In the genomic region with DNA sequence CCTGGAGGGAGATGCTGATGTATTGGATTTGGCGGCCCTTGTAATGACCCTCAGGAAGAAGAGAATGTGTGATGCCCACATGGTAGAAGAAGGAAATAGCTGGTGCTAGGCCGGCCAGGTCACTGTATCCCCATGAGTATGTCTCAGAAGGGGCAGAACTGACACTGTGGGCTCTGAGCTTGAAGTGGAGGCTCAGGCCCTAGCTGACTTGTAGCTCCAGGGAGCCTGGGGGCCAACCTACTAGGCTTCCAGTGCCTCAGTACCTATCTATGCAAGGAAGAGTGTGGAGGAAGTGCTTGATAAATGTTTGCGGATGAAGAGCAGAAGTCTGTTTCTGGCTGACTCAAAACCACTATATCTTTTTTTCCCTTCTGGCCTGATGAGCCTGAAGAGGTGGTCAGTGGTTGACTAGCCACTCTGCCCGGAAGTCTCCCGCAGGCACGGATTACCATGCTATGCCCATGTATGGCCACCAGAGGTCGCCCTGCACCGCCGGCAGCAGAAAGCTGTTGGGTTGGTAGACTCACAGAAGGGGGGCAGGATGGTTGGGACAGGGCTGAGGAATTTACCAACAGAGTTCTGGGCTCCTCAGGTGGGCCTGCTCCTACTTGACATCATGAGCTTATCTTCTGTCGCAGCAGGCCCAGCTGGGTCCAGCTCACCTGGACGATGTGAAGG, we compare ENCODE assay signal across 8 mouse cellular contexts. TPM values are rescaled to one million over a fixed set of nuclear protein-coding genes. Genes with fewer than 3 reads are reported as not detected.
A peak's percentile ranks its signal among the peaks of the same experiment; 100 is the strongest.
DNase-seq lines count a peak whose midpoint lies in the region; ATAC-seq and TF ChIP-seq lines count a peak whose summit lies in the region.

No protein-coding gene starts in this region.

- no peaks in the 10 kb centered on the region for H3K36me3 ChIP-seq in kidney, embryonic 15.5 days
- no peaks in the 10 kb centered on the region for H3K36me3 ChIP-seq in kidney, adult 2 months (ENCODE audit: control insufficient read depth, insufficient read depth, low read length)
- H3K36me3 ChIP-seq in liver, embryonic 11.5 days (ENCODE audit: control insufficient read depth, insufficient read depth, low read length), result no peaks in the 10 kb centered on the region
- H3K36me3 ChIP-seq in splenic B cell, adult 2 months (ENCODE audit: control insufficient read depth, insufficient read depth, low read length, poor library complexity, severe bottlenecking), result no peaks in the 10 kb centered on the region

- no peaks in the 10 kb centered on the region for H3K9me3 ChIP-seq in kidney, embryonic 15.5 days (replicated peaks)
- H3K9me3 ChIP-seq in liver, embryonic 11.5 days (ENCODE audit: control insufficient read depth, low read length), result no peaks in the 10 kb centered on the region

- no peak for TF ChIP-seq POLR2A in kidney, adult 2 months (IDR thresholded peaks at IDR 0.05; ENCODE audit: low read depth, low read length)

- no peak overlapping the region for H3K9ac ChIP-seq in kidney, embryonic 15.5 days
- no peak overlapping the region for H3K9ac ChIP-seq in liver, embryonic 11.5 days (ENCODE audit: low read depth, low read length)

- DNase-seq in kidney, adult 11 months, result peak; percentile 59
- DNase-seq in cerebellum, postnatal 25 days, result peak; percentile 88
- DNase-seq in gastrocnemius, postnatal 10 days, result peak; percentile 80
- DNase-seq in kidney, adult 2 months, result peak; percentile 76
- peak; percentile 76 for DNase-seq in liver, embryonic 11.5 days (ENCODE audit: low spot score)
- DNase-seq in naive thymus-derived CD4-positive, alpha-beta T cell, adult 2 months (ENCODE audit: low read depth), result peak; percentile 82
- DNase-seq in splenic B cell, adult 2 months (ENCODE audit: low read depth, low spot score), result peak; percentile 81

- no peaks in the 10 kb centered on the region for H3K27me3 ChIP-seq in kidney, embryonic 15.5 days
- no peaks in the 10 kb centered on the region for H3K27me3 ChIP-seq in kidney, adult 2 months (replicated peaks; ENCODE audit: control insufficient read depth, insufficient read depth, low read length)
- H3K27me3 ChIP-seq in liver, embryonic 11.5 days (replicated peaks; ENCODE audit: control insufficient read depth, insufficient read depth, low read length), result no peaks in the 10 kb centered on the region
- no peaks in the 10 kb centered on the region for H3K27me3 ChIP-seq in splenic B cell, adult 2 months (ENCODE audit: control insufficient read depth, insufficient read depth, low read length, poor library complexity, severe bottlenecking)

- no peak overlapping the region for H3K4me2 ChIP-seq in kidney, embryonic 15.5 days
- no peak overlapping the region for H3K4me2 ChIP-seq in liver, embryonic 11.5 days

- ATAC-seq in kidney, embryonic 15.5 days (replicated peaks; ENCODE audit: low FRiP score), result no peak; the same call in 1 of the 2 replicates
- peak; percentile 49 for ATAC-seq in liver, embryonic 11.5 days (replicated peaks; ENCODE audit: low FRiP score)

- TF ChIP-seq CTCF in kidney, adult 2 months (conservative IDR thresholded peaks at IDR 0.05; ENCODE audit: insufficient read depth, insufficient read length, low read depth, low read length), result peak; percentile 92

- H3K4me1 ChIP-seq in kidney, embryonic 15.5 days, result 0 out of 2 replicates have a peak, but pooled peaks cover 10% of the 10 kb centered on the region
- no peaks in the 10 kb centered on the region for H3K4me1 ChIP-seq in kidney, adult 2 months (ENCODE audit: control insufficient read depth, insufficient read depth, low read length)
- no peaks in the 10 kb centered on the region for H3K4me1 ChIP-seq in liver, embryonic 11.5 days (replicated peaks; ENCODE audit: control insufficient read depth, insufficient read depth, low read length)

- H3K27ac ChIP-seq in kidney, embryonic 15.5 days, result no peak overlapping the region
- no peak overlapping the region for H3K27ac ChIP-seq in kidney, adult 2 months (ENCODE audit: insufficient read depth, low read depth, low read length)
- no peak overlapping the region for H3K27ac ChIP-seq in liver, embryonic 11.5 days (ENCODE audit: low read depth, low read length)

- no peak overlapping the region for H3K4me3 ChIP-seq in kidney, embryonic 15.5 days (replicated peaks)
- H3K4me3 ChIP-seq in kidney, adult 2 months (ENCODE audit: insufficient read depth, low read depth, low read length), result no peak overlapping the region
- H3K4me3 ChIP-seq in liver, embryonic 11.5 days (ENCODE audit: low read depth, low read length), result no peak overlapping the region

- 26% methylated on average over 11 of the region's 11 CpGs for WGBS in kidney, embryonic 15.5 days
- WGBS in kidney, adult 2 months, result 25% methylated on average over 11 of the region's 11 CpGs
- WGBS in liver, embryonic 11.5 days, result 19% methylated on average over 11 of the region's 11 CpGs

RNA-seq across cellular contexts. Expression of a gene that starts 10.5 kb away (rescaled TPM):
- polyA plus RNA-seq in kidney, embryonic 15.5 days (2015; fragmentation: Nextera tagmentation; extraction: Ambion mirVana), result 5.7 and 5.9 TPM in 2 replicates
- total RNA-seq in gastrocnemius, postnatal 10 days (2021), result 10 to 100 TPM; 61.3 to 65.9 TPM
- polyA plus RNA-seq in kidney, adult 2 months (2012; rRNA removed), result 31.5 and 31.9 TPM in 2 replicates
- 2.2 and 2.5 TPM in 2 replicates for polyA plus RNA-seq in liver, embryonic 11.5 days (2014; fragmentation: Nextera tagmentation; extraction: Ambion mirVana)

RNA-seq across cellular contexts. Expression of a gene that starts 24.8 kb away (rescaled TPM):
- 58.3 and 67.4 TPM in 2 replicates for polyA plus RNA-seq in kidney, embryonic 15.5 days (2015; fragmentation: Nextera tagmentation; extraction: Ambion mirVana)
- 10 to 100 TPM; 10.4 to 12.6 TPM for total RNA-seq in gastrocnemius, postnatal 10 days (2021)
- polyA plus RNA-seq in kidney, adult 2 months (2012; rRNA removed), result 54.3 and 57.8 TPM in 2 replicates
- 25.0 and 28.6 TPM in 2 replicates for polyA plus RNA-seq in liver, embryonic 11.5 days (2014; fragmentation: Nextera tagmentation; extraction: Ambion mirVana)

RNA-seq across cellular contexts. Expression of a gene that starts 51.7 kb away (rescaled TPM):
- 2.0 and 2.4 TPM in 2 replicates for polyA plus RNA-seq in kidney, embryonic 15.5 days (2015; fragmentation: Nextera tagmentation; extraction: Ambion mirVana)
- total RNA-seq in gastrocnemius, postnatal 10 days (2021), result 1 to 10 TPM; 4.2 to 5.1 TPM
- 2.0 and 2.1 TPM in 2 replicates for polyA plus RNA-seq in kidney, adult 2 months (2012; rRNA removed)
- polyA plus RNA-seq in liver, embryonic 11.5 days (2014; fragmentation: Nextera tagmentation; extraction: Ambion mirVana), result 0.27 and 0.43 TPM in 2 replicates
